Mouse (Mus musculus) embryonic facial prominence, embryonic 12.5 days (tissue): ENCODE data around the gene Arhgap21. TPM values are rescaled to one million over a fixed set of nuclear protein-coding genes. Genes with fewer than 3 reads are reported as not detected.
"Not testable (repeated sequence)": the region's sequence is repeated elsewhere in the genome, so short reads cannot be mapped to it uniquely, and the experiment has no call there.

Source experiments
- ATAC-seq: fragments of 200-750 bp; cut with Nextera tagmentation; 2 replicates; pipeline ENCODE4 v1.8.0; 2017; ENCODE audit not compliant: insufficient number of reproducible peaks, insufficient read depth, low FRiP score, low TSS enrichment
- H3K27ac ChIP-seq: fragments of 300-500 bp; sonication (generic); 2 replicates; pipeline ENCODE4 v1.5.1; 2016; ENCODE audit warnings: mild to moderate bottlenecking
- H3K27me3 ChIP-seq: fragments of 300-500 bp; sonication (generic); 2 replicates; pipeline ENCODE4 v1.6.1; 2016; ENCODE audit warnings: mild to moderate bottlenecking, moderate library complexity
- H3K36me3 ChIP-seq: fragments of 300-500 bp; sonication (generic); 2 replicates; pipeline ENCODE4 v1.6.1; 2016; ENCODE audit warnings: mild to moderate bottlenecking
- H3K4me1 ChIP-seq: fragments of 300-500 bp; sonication (generic); 2 replicates; pipeline ENCODE4 v1.6.1; 2016
- H3K4me2 ChIP-seq: fragments of 300-500 bp; sonication (generic); replicated peaks from 2 replicates; pipeline ENCODE4 v1.6.1; 2016; ENCODE audit warnings: mild to moderate bottlenecking, moderate library complexity
- H3K4me3 ChIP-seq: fragments of 300-500 bp; sonication (generic); 2 replicates; pipeline ENCODE4 v1.5.1; 2016; ENCODE audit warnings: mild to moderate bottlenecking
- H3K9ac ChIP-seq: fragments of 300-500 bp; sonication (generic); 2 replicates; pipeline ENCODE4 v1.6.1; 2016; ENCODE audit warnings: mild to moderate bottlenecking, moderate library complexity
- H3K9me3 ChIP-seq: fragments of 300-500 bp; sonication (generic); 2 replicates; pipeline ENCODE4 v1.6.1; 2016; ENCODE audit warnings: mild to moderate bottlenecking, moderate library complexity
- WGBS: fragments of 180-500 bp; shearing (Covaris S2); methylation state at CpG from one replicate; pipeline ENCODE4 v1.1.7; 2016; 5-methylcytosine and 5-hydroxymethylcytosine counted together
- polyA plus RNA-seq: library from polyadenylated mRNA; unstranded; fragments of >200 nt; fragmentation: Nextera tagmentation; extraction: Ambion mirVana; gene quantifications from 2 replicates; pipeline ENCODE4 v1.2.1, GENCODE M21; 2016

Gene Arhgap21
- polyA plus RNA-seq, 1 experiment from 2014 or later, result 15.9 TPM

DNA sequence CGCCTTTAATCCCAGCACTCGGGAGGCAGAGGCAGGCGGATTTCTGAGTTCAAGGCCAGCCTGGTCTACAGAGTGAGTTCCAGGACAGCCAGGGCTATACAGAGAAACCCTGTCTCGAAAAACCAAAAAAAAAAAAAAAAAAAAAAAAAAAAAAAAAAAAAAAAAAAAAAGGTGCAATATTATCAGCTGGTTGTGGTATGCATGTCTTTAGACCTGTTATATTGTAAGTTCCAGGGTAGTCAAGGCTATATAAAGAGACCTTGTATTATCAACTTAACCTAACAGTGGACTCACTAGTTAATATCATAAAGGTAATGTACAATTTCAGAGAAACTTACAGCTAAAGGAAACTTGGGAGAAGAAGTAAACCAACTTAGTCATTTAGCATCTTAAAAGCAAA lies 36.9 kb downstream of the Arhgap21 start:
- not testable (repeated sequence) for H3K4me3 ChIP-seq, H3K4me2 ChIP-seq, H3K9ac ChIP-seq, H3K9me3 ChIP-seq, H3K36me3 ChIP-seq, H3K27ac ChIP-seq, H3K27me3 ChIP-seq, ATAC-seq, H3K4me1 ChIP-seq
- 97% methylated on average over 3 of the region's 4 CpGs for WGBS

DNA sequence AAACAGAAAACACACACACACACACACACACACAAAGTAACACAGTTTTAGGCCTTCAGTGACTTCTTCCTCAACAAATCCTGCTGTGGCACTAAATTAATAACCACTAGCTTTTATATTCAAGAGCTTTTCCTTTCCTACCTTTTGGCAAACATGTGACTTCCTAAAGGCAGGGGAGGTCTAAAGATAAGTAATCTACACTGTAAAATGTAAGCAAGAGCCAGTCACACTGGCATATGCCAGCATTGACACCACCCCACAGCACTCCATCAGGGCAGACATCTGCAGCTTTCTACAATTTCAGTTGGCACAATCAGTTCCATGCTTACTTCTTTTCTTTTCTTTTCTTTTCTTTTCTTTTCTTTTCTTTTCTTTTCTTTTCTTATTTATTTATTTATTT lies 40.2 kb downstream of the Arhgap21 start:
- ATAC-seq, result no peak
- H3K27ac ChIP-seq, result no peak overlapping the region
- no peaks in the 10 kb centered on the region for H3K27me3 ChIP-seq
- H3K9me3 ChIP-seq, result no peaks in the 10 kb centered on the region
- H3K4me2 ChIP-seq, result no peak overlapping the region
- no peak overlapping the region for H3K9ac ChIP-seq
- no peaks in the 10 kb centered on the region for H3K4me1 ChIP-seq
- H3K4me3 ChIP-seq, result no peak overlapping the region
- no peaks in the 10 kb centered on the region for H3K36me3 ChIP-seq

DNA sequence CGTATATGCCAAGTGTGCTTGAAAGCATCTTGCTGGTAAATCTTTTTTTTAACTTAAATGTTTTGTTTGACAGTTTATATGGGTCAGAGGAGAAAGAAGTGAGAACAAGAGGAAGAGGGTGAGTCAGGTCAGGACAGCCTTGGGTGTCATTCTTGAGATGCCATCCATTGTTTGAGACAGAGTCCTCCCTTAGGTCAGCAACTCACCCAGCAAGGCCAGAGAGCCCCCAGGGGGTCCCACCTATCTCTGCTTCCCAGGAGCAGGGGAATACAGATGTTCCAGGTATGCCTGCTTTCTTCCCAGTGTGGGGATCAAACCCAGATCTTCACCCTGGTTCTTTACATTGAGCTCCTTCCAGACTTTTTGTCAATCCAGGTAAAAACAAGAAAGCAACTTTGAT lies 43.7 kb downstream of the Arhgap21 start:
- 71% methylated on average over 1 of the region's 1 CpGs for WGBS
- no peaks in the 10 kb centered on the region for H3K4me1 ChIP-seq
- H3K4me3 ChIP-seq, result no peak overlapping the region
- no peaks in the 10 kb centered on the region for H3K27me3 ChIP-seq
- no peak overlapping the region for H3K9ac ChIP-seq
- H3K9me3 ChIP-seq, result no peaks in the 10 kb centered on the region
- H3K4me2 ChIP-seq, result no peak overlapping the region
- ATAC-seq, result no peak
- H3K27ac ChIP-seq, result no peak overlapping the region
- no peaks in the 10 kb centered on the region for H3K36me3 ChIP-seq

DNA sequence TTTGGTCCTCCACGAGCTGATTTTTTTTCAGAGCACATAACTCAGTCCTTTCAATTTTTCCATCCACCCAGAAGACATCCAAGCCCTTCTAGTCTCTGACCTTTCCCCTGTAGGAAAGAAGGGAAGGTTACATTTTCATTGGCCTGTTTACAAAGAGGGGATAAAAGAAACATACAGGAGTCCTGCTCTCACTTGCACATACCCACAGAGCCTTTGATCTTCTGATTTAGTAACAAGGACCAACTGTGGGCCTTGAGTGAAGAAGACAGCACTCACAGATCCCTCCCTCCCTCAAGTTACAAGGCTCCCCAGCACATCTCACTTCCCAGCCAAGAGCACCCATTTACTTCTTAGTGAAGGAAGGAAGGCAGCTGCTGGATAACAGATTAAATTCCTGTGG lies 46.3 kb downstream of the Arhgap21 start:
- Histone ChIP-seq H3K4me2 (no peak overlapping the region), H3K9ac (no peak overlapping the region), H3K27ac (no peak overlapping the region), H3K27me3 (no peaks in the 10 kb centered on the region), H3K4me3 (no peak overlapping the region), H3K9me3 (no peaks in the 10 kb centered on the region), H3K36me3 (no peaks in the 10 kb centered on the region), H3K4me1 (no peaks in the 10 kb centered on the region)
- WGBS, result 20% methylated on average over 1 of the region's 1 CpGs
- no peak for ATAC-seq

DNA sequence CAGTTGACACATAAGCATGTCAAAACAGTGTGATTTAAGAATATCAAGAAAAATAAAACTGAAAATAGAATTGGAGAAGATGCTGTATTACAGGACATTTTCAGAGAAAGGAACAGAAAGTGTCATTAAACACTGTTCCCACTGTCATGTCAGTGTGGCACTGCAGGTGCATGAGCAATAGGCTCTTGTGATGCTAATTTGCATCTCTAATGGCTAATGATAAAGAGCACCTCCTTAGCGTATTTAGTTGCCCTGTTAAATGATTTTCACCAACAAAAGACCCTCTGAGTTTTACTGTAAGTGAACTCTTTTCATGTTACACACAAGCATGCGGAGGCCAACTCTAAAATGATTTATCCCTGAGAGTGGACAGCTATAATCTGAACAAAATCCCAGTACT lies 47.1 kb downstream of the Arhgap21 start:
- WGBS, result 77% methylated on average over 2 of the region's 2 CpGs
- Histone ChIP-seq H3K9ac (no peak overlapping the region), H3K4me1 (no peaks in the 10 kb centered on the region), H3K27ac (no peak overlapping the region), H3K36me3 (no peaks in the 10 kb centered on the region), H3K4me3 (no peak overlapping the region), H3K4me2 (no peak overlapping the region), H3K27me3 (no peaks in the 10 kb centered on the region), H3K9me3 (no peaks in the 10 kb centered on the region)
- ATAC-seq, result no peak

DNA sequence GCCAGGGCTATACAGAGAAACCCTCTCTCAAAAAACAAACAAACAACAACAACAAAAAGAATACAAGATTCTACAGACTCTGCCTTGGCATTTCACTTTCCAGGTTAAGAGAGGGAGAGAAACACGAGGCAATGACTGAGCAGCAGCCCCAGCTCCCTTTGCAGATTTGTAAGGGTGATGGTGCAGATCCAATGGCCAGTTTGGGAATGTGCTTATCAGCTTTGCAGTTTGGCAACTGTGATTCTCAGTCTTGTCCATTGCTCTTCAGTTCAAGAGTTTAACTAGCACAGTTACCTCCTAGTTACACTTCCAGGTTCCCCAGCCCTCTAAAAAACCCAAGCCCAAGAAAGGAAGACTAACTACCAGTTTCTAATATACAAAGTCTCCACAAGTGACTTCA lies 47.7 kb downstream of the Arhgap21 start:
- Histone ChIP-seq H3K27me3 (no peaks in the 10 kb centered on the region), H3K4me2 (no peak overlapping the region), H3K36me3 (no peaks in the 10 kb centered on the region), H3K27ac (no peak overlapping the region), H3K4me3 (no peak overlapping the region), H3K9ac (no peak overlapping the region), H3K9me3 (no peaks in the 10 kb centered on the region), H3K4me1 (no peaks in the 10 kb centered on the region)
- no peak for ATAC-seq
- 67% methylated on average over 1 of the region's 1 CpGs for WGBS

DNA sequence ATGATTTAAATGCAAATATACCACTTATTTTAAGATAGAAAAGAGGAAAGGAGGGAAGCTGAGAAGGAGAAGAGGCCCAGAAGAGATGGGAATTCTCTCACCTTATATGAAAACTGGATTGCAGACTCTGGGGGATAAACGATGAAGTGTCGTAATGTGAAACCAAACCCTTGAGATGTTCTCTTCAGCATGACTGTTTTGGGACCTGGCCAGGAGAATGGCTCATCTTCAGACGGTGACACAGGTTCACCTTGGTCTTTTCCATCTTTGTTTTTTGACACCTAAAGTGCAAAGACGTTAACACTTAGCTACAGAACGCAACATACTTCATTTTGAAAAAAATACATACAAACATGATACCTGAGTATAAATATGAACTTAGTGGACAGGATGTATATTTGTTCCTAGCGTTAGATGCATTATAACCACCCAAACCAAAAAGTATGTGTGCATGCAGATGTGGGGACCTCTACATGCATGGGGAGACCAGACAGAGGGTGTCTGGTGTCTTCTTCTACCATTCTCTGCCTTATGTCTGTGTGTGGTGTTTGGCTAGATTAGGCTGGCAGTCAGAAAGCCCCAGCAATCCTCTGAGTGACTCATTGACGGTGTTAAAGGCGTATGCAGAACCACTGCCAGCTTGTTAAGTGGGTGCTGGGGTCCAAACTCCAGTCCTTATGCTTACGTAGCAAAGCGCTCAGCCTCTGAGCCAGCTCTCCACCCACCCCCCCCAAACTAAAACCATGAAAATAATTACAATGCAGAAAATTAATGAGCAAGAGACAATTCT lies 54.0 kb downstream of the Arhgap21 start:
- no peak for ATAC-seq
- Histone ChIP-seq H3K27ac (no peak overlapping the region), H3K4me3 (no peak overlapping the region), H3K9me3 (no peaks in the 10 kb centered on the region), H3K4me1 (no peaks in the 10 kb centered on the region), H3K9ac (no peak overlapping the region), H3K27me3 (no peaks in the 10 kb centered on the region), H3K36me3 (peaks cover 2% of the 10 kb centered on the region; the same call in 1 of the 2 replicates), H3K4me2 (no peak overlapping the region)
- WGBS, result 89% methylated on average over 10 of the region's 10 CpGs

DNA sequence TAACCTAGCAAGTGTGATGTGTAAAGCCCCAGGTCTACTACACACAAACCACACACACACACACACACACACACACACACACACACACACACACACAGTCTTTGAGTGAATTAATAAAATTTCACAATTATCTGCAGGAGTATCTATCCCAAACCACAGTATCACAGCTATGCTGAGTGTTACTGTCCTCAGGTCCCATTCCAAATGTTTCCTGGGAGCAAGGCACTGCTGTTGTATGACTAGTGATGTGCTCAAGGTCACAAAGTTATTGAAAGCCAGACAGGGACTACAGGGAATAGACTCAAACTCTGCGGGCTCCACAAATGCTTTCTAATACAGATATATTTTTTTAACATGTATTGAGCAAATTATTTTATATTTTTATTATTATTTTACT lies 55.7 kb downstream of the Arhgap21 start:
- Histone ChIP-seq H3K4me3 (no peak overlapping the region), H3K4me1 (no peaks in the 10 kb centered on the region), H3K27me3 (no peaks in the 10 kb centered on the region), H3K4me2 (no peak overlapping the region), H3K36me3 (peaks cover 2% of the 10 kb centered on the region; the same call in 1 of the 2 replicates), H3K9ac (no peak overlapping the region), H3K9me3 (no peaks in the 10 kb centered on the region), H3K27ac (no peak overlapping the region)
- WGBS, result 92% methylated on average over 1 of the region's 1 CpGs
- ATAC-seq, result no peak

DNA sequence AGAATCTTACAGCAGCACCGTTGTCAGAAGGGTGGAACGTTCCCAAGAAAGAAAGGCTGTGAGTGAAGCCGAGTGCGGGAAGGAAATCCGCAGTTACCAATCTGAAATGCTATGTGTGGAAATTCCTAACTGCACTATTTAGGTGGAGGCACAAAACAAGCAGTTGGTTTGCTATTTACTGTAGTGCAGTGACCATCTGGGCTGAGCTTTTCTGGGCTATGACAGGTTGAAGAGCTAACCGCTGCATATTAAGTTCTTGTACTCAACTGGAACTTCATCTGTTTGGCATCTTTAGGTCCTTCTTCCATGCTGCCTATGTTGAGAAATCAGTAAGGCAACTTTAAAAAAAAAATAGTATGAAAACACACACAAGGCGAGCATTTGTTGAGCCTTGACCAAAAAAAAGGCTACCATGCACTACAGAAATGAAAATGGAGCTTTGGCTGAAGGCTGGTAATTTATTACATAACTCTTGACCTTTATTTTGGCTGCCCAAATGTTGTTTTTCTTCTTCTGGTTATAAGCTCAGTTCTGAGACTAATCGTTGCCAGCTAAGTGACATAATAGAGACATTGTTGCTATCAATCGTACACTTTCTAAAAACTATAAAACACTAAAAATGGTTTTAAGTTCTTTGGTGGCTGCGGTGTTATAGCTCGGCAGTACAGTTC lies 56.2 kb downstream of the Arhgap21 start:
- H3K4me3 ChIP-seq, result no peak overlapping the region
- ATAC-seq, result no peak

DNA sequence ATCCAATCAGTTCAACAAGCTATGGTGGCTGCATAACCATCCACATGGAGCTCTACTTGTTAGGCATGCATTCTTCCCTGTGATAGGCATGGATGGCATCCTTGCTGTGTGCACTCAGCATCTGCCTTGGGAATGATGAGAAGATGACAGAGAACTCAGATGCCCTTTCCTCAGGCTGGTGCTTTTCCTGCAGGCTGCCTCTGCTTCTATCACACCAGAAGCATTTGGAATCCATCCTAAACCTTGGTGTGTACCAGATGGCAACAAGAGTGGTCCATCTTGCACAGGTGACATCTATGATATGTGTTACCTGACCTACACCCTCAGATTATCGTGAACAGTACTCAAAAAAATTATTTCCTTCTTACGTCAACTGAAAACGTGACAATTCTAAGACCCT lies 58.2 kb downstream of the Arhgap21 start:
- Histone ChIP-seq H3K27me3 (no peaks in the 10 kb centered on the region), H3K27ac (no peak overlapping the region), H3K4me1 (no peaks in the 10 kb centered on the region), H3K4me2 (no peak overlapping the region), H3K4me3 (no peak overlapping the region), H3K9ac (no peak overlapping the region), H3K9me3 (no peaks in the 10 kb centered on the region), H3K36me3 (peaks cover 2% of the 10 kb centered on the region; the same call in 1 of the 2 replicates)
- no peak for ATAC-seq
- 97% methylated on average over 3 of the region's 3 CpGs for WGBS

More for the DNA sequence above, 56.2 kb downstream of the Arhgap21 start:
- no peak overlapping the region for H3K27ac ChIP-seq
- no peaks in the 10 kb centered on the region for H3K4me1 ChIP-seq
- no peaks in the 10 kb centered on the region for H3K9me3 ChIP-seq
- WGBS, result 90% methylated on average over 11 of the region's 11 CpGs
- no peak overlapping the region for H3K9ac ChIP-seq
- no peaks in the 10 kb centered on the region for H3K27me3 ChIP-seq
- no peak overlapping the region for H3K4me2 ChIP-seq
- H3K36me3 ChIP-seq, result peaks cover 2% of the 10 kb centered on the region; the same call in 1 of the 2 replicates

DNA sequence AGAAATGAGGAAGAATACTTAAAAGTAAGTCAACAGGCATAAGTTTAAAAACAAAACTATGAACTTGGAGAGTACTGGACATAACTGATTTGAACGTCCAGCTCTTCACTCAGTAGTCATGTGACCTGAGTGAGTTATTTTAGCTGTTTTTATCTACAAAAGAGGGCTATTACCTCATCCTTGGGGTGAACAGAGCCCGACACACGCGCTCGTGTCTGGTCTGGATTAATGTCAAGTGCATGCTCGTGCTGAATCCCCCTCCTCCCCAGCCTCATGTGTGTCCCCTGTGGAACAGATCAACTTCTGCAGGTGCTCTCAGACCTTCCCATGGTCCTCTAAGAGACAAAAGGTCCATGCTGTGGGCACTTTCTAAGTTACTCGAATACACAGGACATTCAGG lies 59.3 kb downstream of the Arhgap21 start:
- ATAC-seq, result no peak
- no peak overlapping the region for H3K4me2 ChIP-seq
- no peak overlapping the region for H3K27ac ChIP-seq
- H3K27me3 ChIP-seq, result no peaks in the 10 kb centered on the region
- no peak overlapping the region for H3K9ac ChIP-seq
- H3K4me3 ChIP-seq, result no peak overlapping the region
- peaks cover 2% of the 10 kb centered on the region; the same call in 1 of the 2 replicates for H3K36me3 ChIP-seq
- no peaks in the 10 kb centered on the region for H3K4me1 ChIP-seq
- no peaks in the 10 kb centered on the region for H3K9me3 ChIP-seq
- WGBS, result 63% methylated on average over 7 of the region's 7 CpGs

DNA sequence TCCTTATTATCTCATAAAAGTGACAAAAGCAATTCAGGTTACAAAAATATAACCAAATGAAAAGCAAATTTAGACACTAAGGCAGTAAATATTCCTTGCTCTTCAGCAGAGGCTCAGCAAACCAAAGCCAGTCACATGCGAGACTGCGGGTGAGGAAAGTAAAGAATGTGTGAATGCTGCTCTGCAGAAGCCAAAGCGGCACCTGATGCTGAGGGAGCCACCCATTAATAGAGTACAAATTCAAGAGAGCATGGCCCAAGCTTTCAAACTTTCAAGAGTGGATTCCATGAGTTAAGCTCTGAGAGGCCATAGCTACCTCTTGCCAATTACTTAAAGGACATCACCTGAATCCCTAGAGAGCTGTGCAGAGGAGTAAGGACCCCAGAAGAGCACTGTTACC lies 61.4 kb downstream of the Arhgap21 start:
- Histone ChIP-seq H3K9ac (no peak overlapping the region), H3K4me1 (no peaks in the 10 kb centered on the region), H3K27me3 (no peaks in the 10 kb centered on the region), H3K4me2 (no peak overlapping the region), H3K4me3 (no peak overlapping the region), H3K9me3 (no peaks in the 10 kb centered on the region), H3K27ac (no peak overlapping the region), H3K36me3 (peaks cover 2% of the 10 kb centered on the region; the same call in 1 of the 2 replicates)
- no peak for ATAC-seq
- WGBS, result 93% methylated on average over 3 of the region's 3 CpGs
